Mouse (Mus musculus) mouse trophoblast stem cell (cell line): ENCODE data around the gene Slc19a1.

ENCODE experiments used
- in situ Hi-C, 2 experiments: fragments of 300-500 bp; cut with MseI, MboI; formaldehyde crosslinking; loops; 2 replicates in 1 of 2; 3 replicates in 1 of 2; pipeline ENCODE4 v1.15.1; 2025

Gene Slc19a1

DNA sequence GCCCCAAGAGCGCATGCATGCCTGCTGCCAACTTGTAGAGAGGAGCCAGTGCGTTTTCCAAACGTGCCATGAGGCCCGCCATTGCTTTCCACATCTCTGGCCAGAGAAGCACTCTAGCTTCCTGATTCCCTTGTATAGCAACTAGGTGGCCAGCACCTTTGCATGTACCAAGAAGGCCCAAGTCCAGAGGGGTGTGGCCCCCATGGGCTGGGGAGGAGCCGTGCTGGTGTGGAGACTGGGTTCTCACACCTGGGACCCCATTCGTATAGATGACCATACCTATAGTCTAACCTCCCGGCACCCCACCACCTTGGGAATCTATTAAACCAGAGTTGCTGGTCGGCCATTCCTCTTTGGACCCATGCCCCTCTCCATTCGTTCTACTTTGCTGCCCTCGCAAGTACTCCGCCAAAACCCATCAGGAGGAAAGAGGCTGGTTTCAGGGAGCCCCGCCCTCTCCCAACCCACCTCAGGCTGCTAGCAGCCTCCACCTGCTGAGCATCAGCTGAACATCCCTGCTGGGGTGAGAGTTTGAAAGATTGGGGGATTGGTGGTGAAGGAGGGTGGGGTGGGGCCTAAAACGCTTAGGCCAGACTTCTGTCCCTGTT, at the start of gene Slc19a1:
Gene Slc19a1, plus strand, starts transcription at position 474 of the 608 bp plus-strand sequence.
- in situ Hi-C loops = no loop called here

DNA sequence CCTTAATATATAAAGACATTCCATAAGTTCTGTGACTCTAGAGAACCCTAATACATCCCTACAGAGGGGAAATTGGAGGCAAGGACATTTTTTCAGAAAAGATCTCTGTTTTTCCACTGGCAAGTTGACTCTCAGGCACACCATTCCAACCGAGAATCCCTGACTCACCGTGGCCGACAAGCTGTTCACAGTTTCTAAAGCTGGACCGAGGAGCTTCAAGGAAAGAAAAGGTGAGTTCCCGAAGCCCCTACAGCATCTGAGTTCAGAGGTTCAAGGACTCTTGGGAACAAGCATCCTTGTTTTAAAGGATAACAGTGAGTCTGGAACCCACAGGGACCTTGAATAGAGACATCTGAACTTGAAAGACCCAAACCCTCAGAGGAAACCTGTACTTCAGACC, 43.5 kb upstream of the Slc19a1 start:
- in situ Hi-C loops = no loop called here

- in situ Hi-C loops = no loop called here
These were observed 39.6 kb upstream of the Slc19a1 start for GRCm38 (mm10) chr10:76992456-76992855.

GRCm38 (mm10) chr10:76997759-76998513, 34.1 kb upstream of the Slc19a1 start:
- in situ Hi-C loops = no loop called here

GRCm38 (mm10) chr10:77004936-77005335, 27.1 kb upstream of the Slc19a1 start:
- in situ Hi-C loops = no loop called here

GRCm38 (mm10) chr10:77007433-77008108, 24.5 kb upstream of the Slc19a1 start:
- in situ Hi-C loops = no loop called here

DNA sequence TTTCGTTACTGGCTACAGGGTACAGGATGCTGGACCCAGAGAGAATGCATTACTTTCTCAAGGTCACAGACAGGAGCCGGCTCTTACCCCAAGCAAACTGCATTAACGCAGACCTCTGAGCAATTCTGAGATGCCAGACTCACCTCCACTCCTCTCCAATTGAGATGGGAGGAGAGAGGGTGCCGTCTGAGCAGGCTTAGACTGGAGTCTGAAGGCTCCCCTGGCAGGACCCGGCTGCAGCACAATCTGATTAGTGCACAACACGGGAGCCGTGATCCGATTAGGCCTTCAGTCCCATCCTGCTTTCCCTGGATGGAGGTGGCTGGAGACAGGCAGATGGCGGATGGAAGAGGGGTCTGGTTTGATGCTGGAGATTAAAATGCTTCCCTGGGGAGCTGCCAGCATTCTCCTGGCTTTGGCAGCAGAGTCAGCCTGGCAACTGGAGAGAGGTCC, 23.9 kb upstream of the Slc19a1 start:
- in situ Hi-C loops = no loop called here

- in situ Hi-C loops = no loop called here
These were observed 23.3 kb upstream of the Slc19a1 start for GRCm38 (mm10) chr10:77008698-77009097.

- in situ Hi-C loops = no loop called here
These were observed 20.4 kb upstream of the Slc19a1 start for GRCm38 (mm10) chr10:77011681-77012080.

DNA sequence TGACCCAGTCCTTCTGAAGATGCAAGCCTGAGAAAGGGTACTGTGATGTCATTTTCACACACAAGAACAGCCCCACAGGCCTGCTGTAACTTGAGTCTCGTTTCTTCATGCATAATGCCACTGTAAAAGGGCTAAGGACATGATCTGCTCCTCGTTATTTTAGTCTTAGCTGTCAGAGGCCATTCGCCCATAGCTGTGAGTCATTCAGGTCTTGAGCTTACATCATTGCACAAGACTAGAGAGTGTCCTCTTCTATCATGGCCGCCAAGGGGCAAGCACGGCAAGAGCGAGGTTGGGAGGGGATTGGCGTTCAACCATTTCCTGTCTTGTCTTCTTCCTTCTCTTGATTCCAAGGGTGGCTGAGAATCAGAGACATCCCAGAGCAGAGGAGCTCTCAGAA, 16.0 kb upstream of the Slc19a1 start:
- in situ Hi-C loops = loop anchor here in 1 of 2 experiments (5.0 kb wide), 1 partner anchor 179 kb away; no protein-coding TSS in a partner anchor

GRCm38 (mm10) chr10:77016499-77016898, 15.5 kb upstream of the Slc19a1 start:
- in situ Hi-C loops = loop anchor here in 1 of 2 experiments (5.0 kb wide), 1 partner anchor 179 kb away; no protein-coding TSS in a partner anchor

DNA sequence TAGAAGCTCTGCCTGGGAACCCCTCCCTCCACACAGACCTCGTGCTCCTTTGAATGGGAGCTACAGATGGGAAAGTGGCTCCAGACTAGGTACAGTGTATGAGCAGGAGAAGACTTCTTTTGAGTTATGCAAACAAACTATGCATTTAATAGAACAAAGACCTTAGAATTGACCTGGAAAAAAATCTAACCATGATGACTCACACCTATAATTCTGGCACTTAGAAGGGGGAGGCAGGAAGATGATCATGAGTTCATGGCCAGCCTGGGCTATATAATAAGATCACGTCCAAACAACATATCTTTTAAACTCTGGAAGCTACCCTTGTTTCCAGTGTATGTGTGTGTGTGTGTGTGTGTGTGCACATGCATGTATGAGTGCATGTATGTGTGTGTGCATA, 15.0 kb upstream of the Slc19a1 start:
- in situ Hi-C loops = loop anchor here in 1 of 2 experiments (5.0 kb wide), 1 partner anchor 180 kb away; no protein-coding TSS in a partner anchor

DNA sequence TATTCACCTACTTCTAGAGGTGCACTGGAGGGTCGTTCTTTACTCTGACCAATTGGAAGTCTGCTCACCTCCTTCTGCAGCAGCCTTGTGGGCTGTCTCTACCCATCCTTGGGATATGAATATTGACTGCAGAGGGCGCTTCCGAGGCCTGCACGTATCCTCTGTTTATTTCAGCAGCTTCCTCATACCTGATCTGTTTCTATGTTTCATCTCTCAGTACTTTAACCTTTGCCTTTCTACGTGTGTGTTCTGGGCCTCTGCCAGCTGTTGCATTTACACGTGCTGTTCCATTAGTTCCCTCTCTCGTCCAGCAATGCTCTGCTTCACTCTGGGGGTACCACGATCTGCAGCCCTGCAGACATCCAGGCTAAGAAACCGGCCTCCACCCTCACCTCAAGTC, 14.4 kb upstream of the Slc19a1 start:
- in situ Hi-C loops = loop anchor here in 1 of 2 experiments (5.0 kb wide), 1 partner anchor 180 kb away; no protein-coding TSS in a partner anchor

GRCm38 (mm10) chr10:77021399-77022052, 10.5 kb upstream of the Slc19a1 start:
- in situ Hi-C loops = loop anchor here in 1 of 2 experiments (5.0 kb wide), 1 partner anchor 184 kb away; no protein-coding TSS in a partner anchor

DNA sequence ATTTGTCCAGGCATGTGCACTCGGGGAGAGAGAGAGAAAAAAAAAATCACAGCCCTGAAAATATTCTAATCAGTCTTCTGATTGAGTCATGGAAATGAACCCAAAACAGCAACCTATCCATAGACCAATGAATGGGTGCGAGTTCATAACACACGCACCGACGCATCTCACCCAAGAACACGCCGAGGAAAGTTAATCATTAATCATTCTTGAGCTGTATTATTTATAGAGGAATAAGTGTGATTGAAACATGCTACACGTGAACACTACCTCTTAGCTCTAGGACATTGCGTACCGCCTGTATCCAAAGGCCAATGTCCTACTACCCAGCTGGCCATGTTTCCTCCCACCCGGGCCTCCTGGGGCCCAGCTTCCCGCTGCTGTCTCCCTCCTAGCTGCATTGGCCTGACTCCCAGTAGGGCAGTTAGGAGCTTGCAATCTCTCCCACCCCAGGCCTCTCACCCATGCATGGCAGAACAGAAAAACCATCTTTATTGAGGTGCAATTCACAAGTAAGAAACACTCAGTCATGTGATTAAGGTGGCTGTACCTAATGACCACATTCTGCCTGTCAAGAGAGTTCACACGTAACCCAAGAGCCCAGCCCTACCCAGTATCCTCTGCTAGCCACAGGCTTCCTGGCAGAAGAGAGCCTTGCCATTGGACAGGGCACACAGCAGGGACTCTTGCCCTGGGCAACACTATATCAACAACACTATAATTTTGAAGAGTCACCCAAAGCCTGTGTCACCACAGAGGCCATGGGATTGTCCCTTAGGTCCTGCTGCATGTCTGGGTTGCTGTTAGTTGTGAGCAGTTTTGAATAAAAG, 9.5 kb upstream of the Slc19a1 start:
- in situ Hi-C loops = loop anchor here in 1 of 2 experiments (5.0 kb wide), 1 partner anchor 185 kb away; no protein-coding TSS in a partner anchor

GRCm38 (mm10) chr10:77024231-77024630, 7.8 kb upstream of the Slc19a1 start:
- in situ Hi-C loops = loop anchor here in 1 of 2 experiments (5.0 kb wide), 1 partner anchor 187 kb away; no protein-coding TSS in a partner anchor

DNA sequence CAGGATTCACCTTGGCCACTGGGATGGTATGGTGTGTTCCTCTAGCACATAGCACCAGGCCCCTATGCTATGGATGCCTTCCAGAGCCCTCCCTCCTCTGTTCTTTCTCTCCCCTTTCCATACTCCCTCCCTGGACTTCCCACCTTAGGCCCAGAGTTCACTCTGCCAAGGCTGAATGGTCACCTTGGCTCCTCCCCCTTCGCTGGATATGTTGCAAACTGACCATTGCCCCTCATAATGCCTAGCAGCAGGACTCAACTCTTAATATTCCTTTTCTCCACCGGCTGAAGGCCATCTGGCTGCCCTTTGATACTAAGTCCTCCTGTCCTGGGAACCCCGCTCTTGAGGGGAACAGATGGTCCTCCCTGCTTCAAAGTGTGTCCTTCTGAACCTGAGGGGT, 5.1 kb upstream of the Slc19a1 start:
- in situ Hi-C loops = no loop called here

GRCm38 (mm10) chr10:77028782-77029296, 3.2 kb upstream of the Slc19a1 start:
- in situ Hi-C loops = no loop called here

DNA sequence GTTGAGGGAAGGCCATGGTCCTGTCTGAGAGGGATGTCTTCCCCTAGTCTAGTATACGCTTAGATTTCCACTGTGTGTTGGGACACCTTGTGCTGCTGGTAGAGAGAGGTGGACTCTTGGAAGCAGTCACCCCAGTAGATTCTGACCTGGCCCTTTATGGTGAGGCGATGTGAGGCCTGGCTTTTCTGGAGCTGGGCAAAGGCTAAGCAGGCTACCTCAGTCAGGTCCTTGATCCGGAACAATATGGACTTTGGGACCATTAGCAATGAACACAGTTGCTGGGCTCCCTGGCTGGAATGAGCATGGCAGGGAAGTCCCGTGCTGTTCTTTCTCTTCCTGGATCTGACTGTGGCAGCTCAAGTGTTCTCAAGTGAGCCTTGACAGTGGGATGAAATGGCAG, 2.3 kb upstream of the Slc19a1 start:
- in situ Hi-C loops = no loop called here

- in situ Hi-C loops = no loop called here
These were observed 1.4 kb upstream of the Slc19a1 start for GRCm38 (mm10) chr10:77030666-77031065.
